Mouse (Mus musculus) spleen, postnatal 36 days (tissue): ENCODE data around the gene D330020A13Rik.

Source experiments
- DNase-seq, 2 experiments: peaks; one replicate each; pipeline ENCODE4 v3.0.0; 2022; ENCODE audit warnings: low spot score in 2 of 2, mixed read lengths in 1 of 2

D330020A13Rik gene

DNA sequence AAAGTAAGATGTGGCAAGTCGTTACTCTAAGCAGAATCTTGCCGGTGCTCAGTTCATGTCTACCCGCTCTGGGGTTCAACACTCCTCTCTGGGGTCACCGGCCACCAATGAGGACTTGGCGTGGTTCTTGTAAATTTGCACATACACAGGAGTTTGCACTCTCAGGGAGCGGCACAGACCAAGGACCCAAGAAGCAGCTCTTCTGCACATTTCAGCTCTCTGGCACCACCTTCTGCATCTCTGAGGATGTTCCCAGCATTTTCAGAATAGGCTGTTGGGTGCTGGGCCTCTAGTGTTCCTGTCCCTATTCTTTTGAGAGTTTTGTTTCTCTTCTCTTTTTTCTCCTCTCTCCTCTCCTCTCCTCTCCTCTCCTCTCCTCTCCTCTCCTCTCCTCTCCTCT, 7.0 kb downstream of the D330020A13Rik start:
- no peak for DNase-seq

DNA sequence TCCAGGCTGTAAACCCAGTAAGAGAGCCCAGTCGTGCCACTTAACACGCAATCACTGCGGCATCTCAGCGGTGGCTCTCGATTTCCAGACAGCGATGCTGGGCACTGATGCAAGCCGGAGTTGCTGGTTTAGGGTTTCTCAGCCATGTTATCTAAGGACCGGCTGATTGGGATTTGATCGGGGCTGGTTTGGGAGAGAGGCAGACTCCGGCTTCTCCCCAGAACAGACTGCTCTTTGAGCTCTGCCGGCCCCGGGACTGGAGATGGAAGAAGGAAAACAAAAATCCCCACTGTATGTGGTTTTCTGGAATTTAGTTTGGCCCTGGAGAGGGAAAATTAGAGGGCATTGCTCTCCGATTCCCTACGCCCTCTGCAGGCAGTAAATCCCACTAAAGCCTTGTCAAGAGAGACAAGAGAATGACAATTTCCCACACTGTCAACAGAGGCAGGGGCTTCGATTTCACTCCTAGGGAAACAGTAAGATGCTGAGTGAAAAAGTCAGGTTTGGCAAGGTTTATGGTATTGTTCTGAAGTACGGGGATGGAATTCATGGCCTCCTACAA, 8.7 kb downstream of the D330020A13Rik start:
- DNase-seq = no peak

DNA sequence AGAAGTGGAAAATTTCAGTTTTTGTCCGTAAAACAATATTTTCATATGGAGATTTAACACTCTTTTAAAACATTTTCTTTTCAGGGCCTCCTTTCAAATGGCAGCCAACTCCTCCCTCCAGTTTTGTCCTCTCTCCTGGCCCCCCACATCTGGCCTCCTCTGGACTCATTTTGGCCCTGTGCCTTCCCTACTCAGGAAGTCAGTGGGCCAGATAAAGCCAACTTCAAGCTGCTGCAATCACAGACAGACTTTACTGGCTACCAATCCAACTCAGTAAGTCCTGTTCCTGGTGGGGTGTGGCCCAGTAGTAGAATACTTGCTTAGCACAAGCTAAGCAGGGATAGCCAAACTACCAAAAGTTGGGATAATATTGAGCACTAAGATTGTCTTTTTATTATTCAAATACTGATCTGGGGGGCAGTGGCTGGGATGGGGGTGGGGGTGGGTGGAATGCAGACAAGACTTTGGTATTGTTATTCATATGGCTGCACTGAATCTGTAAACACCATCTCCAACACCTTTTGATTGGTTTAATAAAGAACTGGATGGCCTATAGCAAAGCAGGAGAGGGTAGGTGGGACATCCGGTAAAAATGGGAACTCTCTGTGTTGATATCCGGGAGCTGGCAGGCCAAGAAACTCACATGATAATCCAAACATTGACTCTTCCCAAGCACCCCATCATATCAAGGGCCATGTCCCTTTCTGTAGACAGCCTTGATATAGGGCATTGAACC, 12.9 kb downstream of the D330020A13Rik start:
- no peak for DNase-seq

DNA sequence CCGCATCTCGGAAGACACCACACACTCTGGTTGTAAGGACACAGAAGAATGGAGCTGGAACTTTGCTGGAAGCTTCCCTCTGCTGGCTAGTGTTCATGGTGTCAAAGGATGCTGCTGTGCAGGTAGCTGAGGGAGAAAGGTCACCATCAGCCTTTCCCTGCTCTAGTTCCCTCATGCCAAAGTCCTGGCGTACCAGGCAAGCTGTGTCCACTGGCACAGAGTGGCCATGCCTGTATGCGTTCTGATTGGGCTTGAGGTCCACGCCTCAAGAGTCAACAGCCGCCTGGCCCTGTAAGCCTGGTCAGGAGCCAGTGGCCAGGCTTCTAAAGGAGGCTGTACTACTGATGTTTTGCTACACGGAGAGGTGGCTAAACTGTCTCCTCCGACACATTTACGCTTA, 15.2 kb downstream of the D330020A13Rik start:
- no peak for DNase-seq

DNA sequence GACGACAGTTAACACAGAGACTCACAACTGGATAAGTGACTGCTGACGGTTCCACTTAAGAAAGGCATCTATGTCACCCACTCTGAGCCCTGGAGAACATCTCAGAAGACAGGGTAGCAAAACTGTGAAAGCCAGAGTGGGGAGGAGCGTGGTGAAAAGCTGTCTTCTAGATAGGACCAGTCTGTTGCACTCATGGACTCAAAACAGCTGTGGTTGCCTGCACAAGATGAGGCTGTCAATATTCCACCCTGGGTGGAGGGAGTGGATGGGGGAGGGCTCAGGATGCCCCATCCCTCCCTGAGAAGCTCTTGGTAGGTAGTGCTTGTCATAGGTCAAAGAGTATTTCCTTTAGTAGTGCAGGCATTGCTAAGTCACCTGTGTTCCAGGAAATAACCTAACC, 15.6 kb downstream of the D330020A13Rik start:
- DNase-seq = no peak

DNA sequence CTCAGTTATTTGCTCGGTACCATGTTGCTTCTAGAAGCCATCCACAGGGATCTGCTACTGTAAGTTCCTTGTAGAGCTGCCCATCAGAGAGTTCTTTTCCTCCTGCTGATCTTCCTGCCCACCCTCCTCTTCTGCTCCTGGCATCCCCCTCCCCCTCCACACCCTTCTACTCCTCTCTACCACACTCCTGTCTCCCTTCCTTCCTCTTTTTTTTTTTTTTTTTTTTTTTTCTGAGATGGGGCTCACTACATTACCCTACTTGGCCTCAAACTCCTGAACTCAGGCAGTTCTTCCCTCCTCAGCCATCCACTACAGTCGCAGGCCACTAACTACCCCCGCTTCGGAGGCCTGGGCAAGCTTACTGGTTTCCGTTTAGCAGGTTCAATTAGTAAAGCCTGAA, 18.3 kb downstream of the D330020A13Rik start:
- no peak for DNase-seq

DNA sequence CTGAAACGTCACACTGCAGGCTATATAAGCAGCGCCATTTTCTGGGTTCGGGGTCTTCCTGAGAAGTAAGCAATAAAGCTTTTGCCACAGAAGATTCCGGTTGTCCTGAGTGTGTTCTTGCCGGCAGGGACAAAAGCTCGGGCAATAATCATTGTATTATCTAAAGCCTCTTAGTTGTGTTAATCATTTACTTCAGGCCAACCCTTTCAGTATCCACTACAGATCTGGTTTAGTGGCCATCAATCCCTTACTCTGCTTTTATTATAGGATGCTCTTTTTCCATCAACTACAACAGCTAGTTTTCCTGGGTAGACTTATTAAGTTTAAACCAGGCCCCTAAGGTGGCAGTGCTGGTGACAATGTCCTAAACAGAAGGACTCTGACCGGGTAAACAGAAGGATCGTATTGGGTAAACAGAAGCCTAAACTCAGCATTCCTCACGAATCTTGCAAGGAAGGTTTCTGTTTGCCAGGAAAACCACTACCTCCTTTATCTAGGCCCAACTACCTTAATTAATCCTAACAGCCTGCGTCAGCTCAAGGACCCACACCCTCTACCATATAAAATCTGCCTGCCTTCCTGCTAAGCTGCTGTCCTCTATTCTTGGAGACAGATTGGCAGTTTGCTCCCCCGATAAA, 24.3 kb downstream of the D330020A13Rik start:
- no peak for DNase-seq

DNA sequence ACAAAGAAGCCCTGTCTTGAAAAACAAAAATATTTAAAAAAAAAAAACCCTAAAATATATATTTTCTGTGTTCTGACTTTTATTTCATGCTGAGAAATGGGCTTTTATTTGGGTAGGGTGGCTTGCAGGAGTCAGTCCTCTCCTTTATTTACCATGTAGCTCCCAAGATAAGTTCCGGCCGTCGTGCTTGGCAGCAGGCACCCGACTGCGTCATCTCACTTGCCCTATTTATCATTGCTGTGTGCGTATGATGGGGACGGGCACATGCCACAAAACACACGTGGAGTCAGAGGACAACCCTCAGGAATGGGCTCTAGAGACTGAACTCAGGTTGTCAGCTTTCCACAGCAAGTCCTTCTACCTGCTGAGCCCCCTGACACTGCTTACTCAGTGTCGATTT, 25.0 kb downstream of the D330020A13Rik start:
- no peak for DNase-seq

DNA sequence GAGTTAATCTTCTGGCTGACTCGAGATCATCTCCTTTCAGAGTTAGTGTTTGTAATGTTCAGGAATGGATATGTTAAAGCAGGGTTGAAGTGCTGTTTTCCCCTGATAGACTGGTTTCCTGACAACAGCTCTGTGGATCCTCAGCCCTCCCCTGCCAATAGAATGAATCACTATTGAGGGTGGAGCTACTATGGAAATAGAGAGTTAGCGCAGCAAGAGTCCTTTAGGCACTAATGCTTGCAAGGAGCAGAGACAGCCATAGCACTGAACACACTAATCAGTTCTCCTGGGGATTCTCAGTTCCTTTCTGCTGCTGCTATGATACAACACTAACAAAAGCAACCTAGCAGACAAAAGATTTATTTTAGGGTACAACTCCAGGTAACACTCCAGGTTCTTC, 26.2 kb downstream of the D330020A13Rik start:
- no peak for DNase-seq

DNA sequence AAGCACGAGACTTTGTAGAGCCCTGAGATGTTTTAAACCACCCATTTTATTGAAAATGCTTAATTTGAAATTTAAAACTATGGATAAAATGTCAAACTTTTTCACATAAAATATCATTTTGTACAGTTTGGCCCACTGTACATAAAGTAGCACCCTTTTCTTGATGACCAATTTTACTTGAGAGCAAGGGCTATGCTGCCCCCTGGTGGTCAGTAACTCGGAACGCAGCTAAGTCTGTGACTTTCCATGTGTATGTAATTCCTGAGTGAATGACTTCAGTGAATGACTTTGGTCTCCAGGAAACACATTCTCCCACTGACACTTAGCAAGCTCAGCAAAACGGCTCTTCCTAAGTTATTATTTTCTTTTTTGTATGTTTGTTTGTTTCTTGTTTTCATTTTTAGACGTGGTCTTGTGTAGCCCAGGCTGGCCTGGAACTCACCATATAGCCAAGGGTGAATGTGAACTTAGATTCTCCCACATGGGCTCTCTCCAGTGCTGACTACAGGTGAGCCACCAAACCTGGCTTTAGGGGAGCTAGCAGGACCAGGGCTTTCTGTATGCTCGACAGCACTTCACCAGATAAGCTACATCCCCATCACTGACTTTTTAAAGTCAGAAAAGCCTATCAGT, 30.2 kb downstream of the D330020A13Rik start:
- peak; percentile 24 to 45 for DNase-seq

DNA sequence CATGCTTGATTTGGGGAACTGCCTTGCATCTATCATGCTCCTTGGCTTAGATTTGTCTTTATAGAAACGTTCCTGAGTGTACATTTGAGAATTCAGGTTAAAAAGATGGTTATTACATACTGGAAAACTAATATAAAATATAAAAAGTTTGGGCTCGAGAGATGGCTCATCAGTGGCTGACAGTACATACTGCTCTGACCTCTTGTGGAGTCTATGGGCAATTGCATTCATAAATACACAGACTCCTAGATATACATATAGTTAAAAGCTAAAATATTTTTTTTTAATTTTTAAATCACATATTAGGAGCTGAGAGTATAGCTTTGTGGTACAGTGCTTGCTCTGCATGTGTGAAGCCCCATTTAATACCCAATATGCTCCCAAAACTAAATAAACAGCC, 38.2 kb downstream of the D330020A13Rik start:
- no peak for DNase-seq

DNA sequence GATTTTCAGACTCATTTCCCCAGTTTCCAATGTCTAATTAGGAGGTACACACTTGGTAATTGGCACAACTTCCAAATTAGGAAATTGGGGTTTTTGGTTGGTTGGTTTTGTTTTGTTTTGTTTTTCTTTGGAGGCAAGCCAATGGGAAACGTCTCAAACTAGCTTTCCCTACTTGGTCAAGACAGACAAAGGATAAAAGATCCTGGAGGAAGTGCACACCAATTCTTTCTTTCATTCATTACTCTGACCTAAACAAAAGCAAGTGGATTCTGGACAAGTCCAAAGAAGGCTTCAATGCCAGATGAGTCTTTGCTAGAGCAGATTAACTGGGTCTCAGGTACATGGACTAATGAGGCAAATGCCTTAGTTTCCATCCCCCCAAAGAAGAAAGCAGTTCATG, 49.8 kb downstream of the D330020A13Rik start:
- no peak for DNase-seq
